Mouse (Mus musculus): Measurements from ENCODE around the gene Plod1. TPM values are rescaled to one million over a fixed set of nuclear protein-coding genes. Genes with fewer than 3 reads are reported as not detected.

Plod1 gene
- polyA plus RNA-seq, 1 experiment, result 64.4 TPM

DNA sequence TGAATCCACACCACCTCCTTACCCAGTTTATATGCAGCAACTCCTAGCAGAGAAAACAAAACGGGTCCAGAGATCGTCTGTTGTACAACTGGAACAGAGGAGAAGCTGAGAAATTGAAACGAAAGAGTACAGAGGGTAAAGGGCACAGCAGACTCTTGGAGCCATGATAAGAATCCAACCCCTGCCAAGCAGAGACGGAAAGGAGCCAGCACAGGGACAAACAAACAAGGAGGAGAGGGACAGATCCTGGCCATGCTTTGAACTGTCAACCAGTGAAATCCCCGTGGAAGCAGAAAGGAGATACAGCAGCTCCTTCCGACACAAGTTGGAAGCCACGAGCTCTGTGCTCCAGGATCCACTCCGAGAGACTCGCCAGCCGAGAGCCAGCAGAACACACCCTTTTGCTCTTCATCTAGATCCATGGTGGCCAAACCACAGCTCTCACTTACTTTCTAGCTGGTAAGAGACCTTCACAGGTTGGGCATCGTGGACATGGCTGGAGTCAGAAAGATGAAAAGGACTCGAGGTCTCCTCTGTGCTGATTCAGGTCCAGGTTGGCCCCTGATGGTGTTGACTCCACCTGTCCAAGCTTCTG lies 33.6 kb downstream of the Plod1 start:
- H3K4me1 ChIP-seq (ENCODE audit: control insufficient read depth, insufficient read depth, low read length), result peaks cover 12% of the 10 kb centered on the region; the same call in 1 of the 2 replicates
- TF ChIP-seq POLR2A (IDR thresholded peaks at IDR 0.05; ENCODE audit: low read depth, low read length) (no peak), CTCF (IDR thresholded peaks at IDR 0.05; ENCODE audit: borderline replicate concordance, insufficient read depth, low read length) (no peak)
- H3K4me3 ChIP-seq (ENCODE audit: insufficient read depth, low read length), result no peak overlapping the region
- no peak overlapping the region for H3K27ac ChIP-seq (ENCODE audit: insufficient read depth, low read length)

DNA sequence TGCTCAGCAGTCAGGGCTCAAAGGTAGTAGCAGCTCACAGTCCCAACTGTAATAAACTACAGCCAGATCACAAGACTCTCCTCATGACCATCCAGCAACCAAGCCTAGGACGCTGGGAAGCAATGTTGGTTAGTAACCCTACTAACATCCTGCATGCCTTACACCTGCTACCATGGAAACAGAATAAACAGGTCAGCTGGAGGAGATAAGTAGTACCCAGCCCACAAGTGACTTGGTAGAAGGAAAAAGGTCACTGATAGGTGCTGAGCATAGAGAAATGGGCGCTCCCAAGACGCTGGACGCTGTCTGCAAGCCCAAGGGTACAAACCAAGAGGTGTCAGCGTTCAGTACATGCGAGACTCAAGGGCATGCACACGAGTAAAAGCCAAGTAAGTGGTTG lies 36.1 kb downstream of the Plod1 start:
- H3K27ac ChIP-seq (ENCODE audit: insufficient read depth, low read length), result no peak overlapping the region
- H3K4me3 ChIP-seq (ENCODE audit: insufficient read depth, low read length), result no peak overlapping the region
- TF ChIP-seq POLR2A (IDR thresholded peaks at IDR 0.05; ENCODE audit: low read depth, low read length), result no peak
- TF ChIP-seq CTCF (IDR thresholded peaks at IDR 0.05; ENCODE audit: borderline replicate concordance, insufficient read depth, low read length), result no peak
- H3K4me1 ChIP-seq (ENCODE audit: control insufficient read depth, insufficient read depth, low read length), result peaks cover 4% of the 10 kb centered on the region; the same call in 1 of the 2 replicates

DNA sequence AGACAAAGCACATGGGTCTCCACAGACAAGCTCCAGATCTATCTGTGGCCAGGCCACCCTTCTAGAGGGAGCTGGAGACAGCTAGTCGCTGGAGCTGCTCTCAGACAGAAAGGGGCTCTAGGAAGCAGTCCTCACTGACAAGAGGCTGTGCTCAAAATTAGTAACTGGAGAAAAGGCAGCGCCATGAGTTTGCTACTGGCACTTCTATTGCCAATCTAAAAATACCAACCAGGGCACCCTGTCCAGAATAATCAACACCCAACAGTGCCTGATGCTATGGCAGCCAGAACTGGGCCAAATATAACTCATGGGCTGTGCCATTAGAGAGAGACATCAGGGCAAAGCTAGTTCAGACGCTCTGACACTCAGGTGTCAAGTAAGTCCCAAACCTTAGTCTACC lies 39.2 kb downstream of the Plod1 start:
- Histone ChIP-seq H3K27ac (ENCODE audit: insufficient read depth, low read length) (no peak overlapping the region), H3K4me3 (ENCODE audit: insufficient read depth, low read length) (no peak overlapping the region), H3K4me1 (ENCODE audit: control insufficient read depth, insufficient read depth, low read length) (no peaks in the 10 kb centered on the region)
- TF ChIP-seq CTCF (IDR thresholded peaks at IDR 0.05; ENCODE audit: borderline replicate concordance, insufficient read depth, low read length) (no peak), POLR2A (IDR thresholded peaks at IDR 0.05; ENCODE audit: low read depth, low read length) (no peak)

DNA sequence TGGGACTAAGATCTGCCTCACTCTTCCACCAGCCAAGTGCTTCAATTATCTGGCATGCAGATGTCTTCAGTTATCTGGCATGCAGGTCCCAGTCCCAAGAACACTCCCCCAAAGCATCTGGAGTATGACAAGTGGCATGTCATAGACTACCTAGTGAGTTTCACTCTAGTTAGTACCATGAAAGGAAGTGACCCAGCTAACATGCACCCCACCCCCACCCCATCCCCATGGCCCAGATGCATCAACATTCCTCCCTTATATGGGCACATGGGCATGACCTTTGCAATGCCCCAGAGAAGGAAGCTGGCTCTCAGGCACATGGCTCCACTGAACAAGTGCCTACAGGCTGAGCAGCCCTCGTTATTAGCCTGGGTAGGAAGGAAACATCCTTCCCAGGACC lies 40.2 kb downstream of the Plod1 start:
- Histone ChIP-seq H3K4me1 (ENCODE audit: control insufficient read depth, insufficient read depth, low read length) (no peaks in the 10 kb centered on the region), H3K4me3 (ENCODE audit: insufficient read depth, low read length) (no peak overlapping the region), H3K27ac (ENCODE audit: insufficient read depth, low read length) (no peak overlapping the region)
- no peak for TF ChIP-seq POLR2A (IDR thresholded peaks at IDR 0.05; ENCODE audit: low read depth, low read length)

DNA sequence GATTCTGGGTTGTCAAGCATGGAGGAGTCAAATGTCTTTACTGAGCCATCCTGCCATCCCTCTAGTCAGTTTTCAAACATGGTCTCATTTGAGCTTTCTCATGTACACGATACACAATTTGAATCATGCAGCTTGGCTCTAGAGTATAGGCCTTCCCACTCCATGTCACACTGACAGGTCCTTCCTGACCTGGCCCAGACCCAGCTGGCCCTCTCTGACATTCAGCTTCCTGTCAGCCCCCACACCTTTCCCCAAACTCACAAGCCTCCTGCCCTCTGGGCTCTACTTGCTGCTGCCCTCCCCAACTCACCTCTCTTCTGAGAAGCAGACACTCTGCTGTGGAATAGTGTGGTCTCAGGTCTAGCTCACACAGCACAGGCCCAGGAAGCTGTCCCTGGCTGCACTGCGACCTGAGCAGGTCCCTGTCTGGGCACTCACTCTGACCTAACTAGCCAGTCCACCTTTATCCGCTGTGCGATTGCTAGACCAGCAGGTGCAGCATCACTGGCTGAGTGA lies 40.7 kb downstream of the Plod1 start:
- H3K27ac ChIP-seq (ENCODE audit: insufficient read depth, low read length), result no peak overlapping the region
- no peak overlapping the region for H3K4me3 ChIP-seq (ENCODE audit: insufficient read depth, low read length)
- no peaks in the 10 kb centered on the region for H3K4me1 ChIP-seq (ENCODE audit: control insufficient read depth, insufficient read depth, low read length)
- TF ChIP-seq CTCF (IDR thresholded peaks at IDR 0.05; ENCODE audit: borderline replicate concordance, insufficient read depth, low read length) (no peak), POLR2A (IDR thresholded peaks at IDR 0.05; ENCODE audit: low read depth, low read length) (no peak)

DNA sequence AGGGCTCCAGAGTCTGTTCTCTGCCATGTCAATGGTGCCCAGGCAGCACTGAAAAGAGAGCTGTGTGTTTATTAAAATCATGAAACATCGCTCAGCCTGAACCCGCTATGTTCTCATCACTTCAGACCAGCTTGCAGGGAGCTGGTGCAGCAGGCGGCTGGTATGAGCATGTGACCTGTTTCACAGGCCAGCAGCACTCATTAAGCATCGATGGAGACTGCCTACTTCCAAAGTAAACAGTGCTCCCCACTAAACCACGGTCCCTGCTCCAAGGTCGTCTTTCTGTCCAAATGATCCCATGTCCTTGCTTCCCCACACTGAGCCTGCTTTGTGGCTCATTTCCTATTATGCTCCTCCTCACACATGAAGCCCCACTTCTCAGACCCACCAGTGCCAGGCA lies 46.2 kb downstream of the Plod1 start:
- TF ChIP-seq CTCF (IDR thresholded peaks at IDR 0.05; ENCODE audit: borderline replicate concordance, insufficient read depth, low read length) (no peak), POLR2A (IDR thresholded peaks at IDR 0.05; ENCODE audit: low read depth, low read length) (no peak)
- no peaks in the 10 kb centered on the region for H3K4me1 ChIP-seq (ENCODE audit: control insufficient read depth, insufficient read depth, low read length)
- no peak overlapping the region for H3K4me3 ChIP-seq (ENCODE audit: insufficient read depth, low read length)
- no peak overlapping the region for H3K27ac ChIP-seq (ENCODE audit: insufficient read depth, low read length)

DNA sequence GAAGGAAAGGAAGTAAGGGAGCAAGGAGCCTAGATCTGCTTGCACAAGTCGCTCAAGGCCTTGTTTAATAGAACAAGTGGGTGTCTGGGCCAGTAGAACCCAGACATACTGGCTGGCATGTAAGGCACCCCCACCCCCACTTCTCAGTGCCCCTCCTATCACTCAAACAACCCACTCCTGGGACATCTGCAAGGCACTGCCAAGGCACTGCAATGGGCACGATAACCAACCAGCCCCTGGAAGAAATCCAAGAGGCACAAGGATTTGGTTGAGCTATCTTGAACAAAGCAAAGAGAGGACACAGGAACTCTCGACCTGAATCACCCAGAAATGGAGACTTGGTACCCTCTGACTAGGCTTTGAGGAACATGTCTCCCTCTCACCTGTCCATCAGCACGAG lies 48.3 kb downstream of the Plod1 start:
- H3K4me3 ChIP-seq (ENCODE audit: insufficient read depth, low read length), result no peak overlapping the region
- no peak overlapping the region for H3K27ac ChIP-seq (ENCODE audit: insufficient read depth, low read length)
- no peaks in the 10 kb centered on the region for H3K4me1 ChIP-seq (ENCODE audit: control insufficient read depth, insufficient read depth, low read length)
- TF ChIP-seq POLR2A (IDR thresholded peaks at IDR 0.05; ENCODE audit: low read depth, low read length) (no peak), CTCF (IDR thresholded peaks at IDR 0.05; ENCODE audit: borderline replicate concordance, insufficient read depth, low read length) (no peak)

DNA sequence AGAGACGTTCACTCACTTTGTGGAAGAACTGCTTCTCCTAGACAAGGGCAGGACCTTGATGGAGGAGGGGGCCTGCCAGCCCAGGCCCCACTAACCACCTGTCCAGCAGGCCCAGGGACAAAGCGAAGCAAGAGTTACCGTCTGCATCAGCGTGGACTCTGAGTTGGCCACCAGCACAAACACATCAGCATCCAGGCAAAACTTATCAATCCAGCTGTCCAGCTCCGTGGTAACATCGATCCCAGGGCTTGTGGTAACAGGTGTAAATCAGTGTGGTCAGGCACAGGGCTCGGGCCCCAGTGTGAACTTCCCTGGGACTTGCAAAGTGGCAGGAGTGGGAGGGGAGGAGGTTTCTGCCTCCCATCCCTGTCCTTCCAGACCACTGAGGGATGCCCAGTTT lies 49.3 kb downstream of the Plod1 start:
- TF ChIP-seq POLR2A (IDR thresholded peaks at IDR 0.05; ENCODE audit: low read depth, low read length), result no peak
- TF ChIP-seq CTCF (IDR thresholded peaks at IDR 0.05; ENCODE audit: borderline replicate concordance, insufficient read depth, low read length), result no peak
- Histone ChIP-seq H3K4me1 (ENCODE audit: control insufficient read depth, insufficient read depth, low read length) (no peaks in the 10 kb centered on the region), H3K4me3 (ENCODE audit: insufficient read depth, low read length) (no peak overlapping the region), H3K27ac (ENCODE audit: insufficient read depth, low read length) (no peak overlapping the region)

DNA sequence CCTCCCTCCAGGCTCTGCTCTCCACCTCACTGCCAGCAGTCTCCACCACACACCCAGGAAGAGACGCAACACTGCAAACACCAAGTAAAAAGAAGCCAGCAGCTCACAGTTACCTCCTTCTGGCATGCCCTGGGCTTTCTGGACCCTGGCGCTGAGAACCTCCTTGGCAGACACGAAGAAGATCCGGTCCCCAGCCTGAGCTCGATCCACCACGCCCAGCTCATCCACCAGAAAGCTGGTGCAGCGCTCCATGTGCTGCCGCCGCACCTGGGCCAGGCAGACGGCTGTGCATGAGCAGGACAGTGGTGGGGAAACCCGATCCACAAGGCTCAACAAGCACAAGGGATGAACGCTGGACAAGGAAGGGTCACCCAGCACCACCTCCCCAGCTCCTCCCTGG lies 50.4 kb downstream of the Plod1 start:
- TF ChIP-seq POLR2A (IDR thresholded peaks at IDR 0.05; ENCODE audit: low read depth, low read length), result no peak
- no peak for TF ChIP-seq CTCF (IDR thresholded peaks at IDR 0.05; ENCODE audit: borderline replicate concordance, insufficient read depth, low read length)
- no peak overlapping the region for H3K27ac ChIP-seq (ENCODE audit: insufficient read depth, low read length)
- H3K4me1 ChIP-seq (ENCODE audit: control insufficient read depth, insufficient read depth, low read length), result no peaks in the 10 kb centered on the region

DNA sequence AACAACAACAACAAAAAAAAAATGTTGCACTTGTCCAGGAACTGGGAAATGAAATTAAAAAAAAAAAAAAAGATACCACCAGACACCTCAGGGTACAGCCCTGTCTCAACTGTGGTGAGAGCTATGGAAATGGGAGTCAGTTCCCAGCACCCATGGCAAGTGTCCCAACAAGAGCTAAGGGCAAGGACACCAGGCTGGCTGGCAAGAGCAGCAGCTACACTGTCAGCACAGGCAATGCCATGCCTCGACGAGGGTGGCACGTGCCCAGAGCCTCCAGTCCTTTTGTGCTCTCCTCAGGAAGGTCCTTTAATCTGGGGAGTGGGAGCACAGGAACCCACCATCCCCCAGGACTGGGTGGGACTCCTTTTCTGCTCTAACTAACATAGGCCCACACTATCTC lies 52.4 kb downstream of the Plod1 start:
- Histone ChIP-seq H3K4me1 (ENCODE audit: control insufficient read depth, insufficient read depth, low read length) (peaks cover 6% of the 10 kb centered on the region; the same call in 1 of the 2 replicates), H3K27ac (ENCODE audit: insufficient read depth, low read length) (no peak overlapping the region), H3K4me3 (ENCODE audit: insufficient read depth, low read length) (no peak overlapping the region)
- TF ChIP-seq POLR2A (IDR thresholded peaks at IDR 0.05; ENCODE audit: low read depth, low read length), result no peak
- TF ChIP-seq CTCF (IDR thresholded peaks at IDR 0.05; ENCODE audit: borderline replicate concordance, insufficient read depth, low read length), result no peak

More for the DNA sequence above, 50.4 kb downstream of the Plod1 start:
- no peak overlapping the region for H3K4me3 ChIP-seq (ENCODE audit: insufficient read depth, low read length)
